Mouse (Mus musculus): Measurements from ENCODE around the gene Eps8. TPM values are rescaled to one million over a fixed set of nuclear protein-coding genes. Genes with fewer than 3 reads are reported as not detected.

Gene Eps8
- total RNA-seq, 2 experiments from 2014 or later: 19.7 to 20.6 TPM

DNA sequence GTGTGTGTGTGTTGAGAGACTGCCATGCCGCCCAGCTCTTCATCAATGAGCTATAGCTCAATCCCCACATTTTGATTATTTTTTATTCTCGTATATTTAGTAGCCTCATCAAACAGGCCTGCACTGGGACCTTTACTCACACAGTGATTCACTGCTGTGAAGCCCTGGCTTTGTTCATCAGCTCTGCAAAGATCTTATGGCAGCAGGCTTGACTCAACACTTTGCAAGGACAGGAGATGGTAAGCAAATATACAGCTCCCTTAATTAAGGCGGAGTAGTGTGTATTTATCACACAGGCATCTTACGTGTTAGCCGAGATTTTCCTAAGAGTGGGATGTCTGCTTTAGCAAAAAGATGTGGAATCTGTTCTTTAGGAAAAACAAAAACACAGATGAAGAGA, 74.2 kb downstream of the Eps8 start:
- intact Hi-C loops (cut with DNase I): no loop called here
- DNase-seq: no peak

DNA sequence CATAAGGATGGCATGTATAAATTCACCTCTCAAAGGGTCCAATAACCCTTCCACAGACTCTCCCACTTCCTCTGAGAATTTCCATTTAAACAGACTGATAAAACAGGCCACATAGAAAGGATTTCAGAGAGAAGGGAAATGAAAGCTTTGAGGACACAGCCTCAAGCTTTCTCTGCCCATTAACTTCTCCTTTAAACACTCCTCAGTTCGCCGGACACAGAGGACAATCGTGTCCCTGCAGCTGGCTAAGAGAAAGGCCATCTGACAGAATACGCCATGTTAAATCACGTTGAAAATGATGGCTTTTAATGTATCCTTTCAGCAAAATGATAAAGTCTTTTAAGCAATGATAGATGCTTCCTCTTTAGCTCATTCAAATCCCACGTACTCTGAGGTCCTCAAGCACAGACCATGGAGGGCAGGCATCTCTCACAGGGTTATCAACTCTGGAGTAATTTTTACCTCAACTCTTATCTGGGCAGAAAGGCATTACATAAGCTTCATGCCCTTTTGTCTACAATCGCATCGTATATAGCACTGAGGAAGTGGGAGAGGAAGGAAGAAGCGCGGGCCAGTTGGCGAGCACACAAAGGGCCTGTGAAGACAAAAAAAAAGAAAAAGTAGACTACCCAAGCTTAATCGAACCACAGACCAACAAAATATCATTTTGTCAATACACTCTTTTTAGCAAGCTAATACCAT, 77.9 kb downstream of the Eps8 start:
- intact Hi-C loops (cut with DNase I): no loop called here

DNA sequence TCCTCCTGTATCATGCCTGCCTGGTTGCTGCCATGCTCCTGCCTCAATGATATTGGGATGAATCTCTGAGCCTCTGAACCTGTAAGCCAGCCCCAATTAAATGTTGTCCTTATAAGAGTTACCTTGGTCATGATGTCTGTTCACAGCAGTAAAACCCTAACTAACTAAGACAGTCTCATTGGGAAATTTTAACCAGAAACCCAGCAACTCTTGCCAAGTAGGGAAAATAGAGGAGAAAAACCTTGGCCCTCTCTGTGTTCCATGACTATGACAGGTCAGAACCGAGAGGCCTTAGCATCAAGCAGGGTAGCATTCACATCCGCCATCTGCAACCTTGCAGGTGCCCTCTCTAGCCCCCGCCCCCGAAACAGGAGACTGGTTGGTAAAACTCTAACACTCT, 78.6 kb downstream of the Eps8 start:
- intact Hi-C loops (cut with DNase I): no loop called here
- DNase-seq: no peak

More for the DNA sequence above, 77.9 kb downstream of the Eps8 start:
- no peak for DNase-seq

DNA sequence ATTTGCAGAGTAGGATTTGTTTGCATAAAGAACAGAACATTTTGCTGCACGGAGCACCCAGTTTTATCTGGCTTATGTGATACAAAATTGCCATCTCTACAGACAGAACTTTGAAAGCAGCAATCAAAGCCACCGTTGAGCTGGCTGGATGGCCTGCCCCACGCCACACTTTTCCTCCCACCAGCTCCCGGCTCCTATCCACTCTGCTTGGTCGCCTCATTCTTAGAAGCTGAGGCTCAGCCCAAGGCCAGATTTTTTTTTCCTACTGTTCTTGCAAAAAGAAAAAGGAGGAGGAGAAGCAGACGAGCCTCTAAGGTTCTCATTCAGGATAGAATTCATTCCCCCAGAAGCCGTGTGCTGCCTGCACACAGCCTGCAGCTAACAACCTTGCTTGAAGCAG, 80.8 kb downstream of the Eps8 start:
- intact Hi-C loops (cut with DNase I): loop anchor here (5.0 kb wide), 1 partner anchor 73 kb away; no protein-coding TSS in a partner anchor
- no peak for DNase-seq

DNA sequence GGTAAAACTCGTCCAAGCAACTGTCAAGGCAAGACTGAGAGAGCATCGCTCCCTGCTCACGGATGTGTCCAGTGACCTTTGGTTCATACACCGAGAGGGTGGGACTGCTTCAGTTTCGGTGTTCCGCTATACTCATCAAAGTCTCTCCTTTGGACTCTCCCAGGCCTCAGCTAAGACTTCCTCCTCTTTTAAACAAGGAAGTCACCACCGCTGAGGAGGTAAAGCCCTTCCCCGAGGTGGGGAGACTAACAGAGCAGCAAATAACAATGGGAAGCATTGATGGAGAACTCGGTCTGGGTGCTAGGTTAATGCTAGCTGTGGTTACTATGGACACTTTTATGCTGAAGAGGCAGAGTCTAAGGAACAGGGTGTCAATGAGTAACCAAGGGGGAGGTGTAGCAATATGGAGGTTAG, 84.0 kb downstream of the Eps8 start:
- DNase-seq: no peak
- intact Hi-C loops (cut with DNase I): loop anchor here (5.0 kb wide), 1 partner anchor 77 kb away; no protein-coding TSS in a partner anchor

DNA sequence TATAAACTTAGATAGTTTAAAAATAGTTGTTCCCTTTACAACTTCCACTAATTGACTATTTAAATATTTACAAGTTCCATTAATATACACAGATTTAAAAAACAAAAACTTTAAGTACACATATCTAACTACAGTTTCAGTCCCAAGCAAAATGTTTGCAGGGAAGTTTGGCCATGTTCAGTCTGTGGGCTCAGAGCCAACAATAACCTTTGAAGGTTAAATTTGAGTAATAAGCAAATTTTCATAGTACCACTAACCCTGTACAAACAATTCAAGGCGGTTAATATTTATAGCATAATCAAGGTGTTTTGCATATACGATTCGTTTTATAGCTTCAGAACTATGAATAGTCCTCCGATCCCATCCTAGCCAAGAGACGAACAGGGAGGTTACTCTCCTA, 84.7 kb downstream of the Eps8 start:
- intact Hi-C loops (cut with DNase I): loop anchor here (5.0 kb wide), 1 partner anchor 77 kb away; no protein-coding TSS in a partner anchor
- DNase-seq: no peak

DNA sequence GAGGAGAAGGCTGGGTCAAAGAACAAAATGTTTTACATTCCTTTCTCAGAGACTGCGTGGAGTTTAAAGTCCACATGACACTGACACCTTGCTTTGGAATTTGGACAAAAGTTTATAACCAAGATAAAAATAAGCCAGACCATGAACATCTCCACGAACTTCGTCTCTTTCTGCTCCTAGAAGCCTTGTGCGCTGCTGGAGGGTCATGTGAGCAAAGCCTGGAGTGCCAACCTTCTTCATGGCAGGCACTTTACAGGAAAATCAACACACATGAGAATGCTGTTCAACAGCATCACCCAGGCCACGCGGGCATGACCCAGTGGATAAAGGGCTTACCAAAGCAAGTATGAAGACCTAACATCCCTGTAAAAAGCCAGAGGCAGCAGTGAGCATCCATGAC, 85.6 kb downstream of the Eps8 start:
- intact Hi-C loops (cut with DNase I): no loop called here
- no peak for DNase-seq

DNA sequence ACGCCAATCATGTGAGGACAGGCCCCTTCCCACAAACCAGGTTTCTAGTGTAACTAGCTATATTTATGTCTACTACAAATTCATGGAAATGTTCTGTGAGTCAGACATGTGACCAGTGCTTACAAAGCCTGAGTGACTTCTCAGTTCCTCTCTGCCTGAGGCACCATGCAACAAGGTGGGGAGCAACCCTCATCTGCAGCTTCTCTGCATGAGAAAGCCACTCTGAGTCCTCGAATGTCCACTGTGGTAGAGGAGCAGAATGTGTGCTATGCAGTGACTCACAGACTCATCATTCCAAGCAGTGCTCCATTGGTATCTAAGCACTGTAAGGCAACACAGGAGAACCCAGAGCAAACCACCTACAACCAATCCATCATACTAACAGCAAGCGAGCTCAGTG, 88.8 kb downstream of the Eps8 start:
- intact Hi-C loops (cut with DNase I): no loop called here
- DNase-seq: no peak

DNA sequence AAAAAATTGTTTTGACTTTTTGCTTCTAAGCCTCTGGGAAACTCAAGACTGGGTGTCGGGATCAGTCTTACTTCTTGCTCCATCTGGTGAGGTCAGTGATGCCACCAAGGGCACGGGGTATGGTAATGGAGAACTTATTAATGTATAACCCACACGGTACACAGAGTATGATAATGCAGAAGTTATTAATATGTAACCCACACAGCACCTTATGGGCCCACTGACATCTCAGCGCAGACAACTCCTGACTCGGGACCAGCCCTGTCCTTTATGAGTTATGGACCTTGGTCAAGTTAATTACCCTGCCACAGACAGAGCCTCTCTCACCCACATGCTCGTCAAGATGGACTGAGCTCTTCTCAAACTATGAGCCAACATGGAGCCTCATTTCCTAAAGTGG, 89.2 kb downstream of the Eps8 start:
- DNase-seq: no peak

DNA sequence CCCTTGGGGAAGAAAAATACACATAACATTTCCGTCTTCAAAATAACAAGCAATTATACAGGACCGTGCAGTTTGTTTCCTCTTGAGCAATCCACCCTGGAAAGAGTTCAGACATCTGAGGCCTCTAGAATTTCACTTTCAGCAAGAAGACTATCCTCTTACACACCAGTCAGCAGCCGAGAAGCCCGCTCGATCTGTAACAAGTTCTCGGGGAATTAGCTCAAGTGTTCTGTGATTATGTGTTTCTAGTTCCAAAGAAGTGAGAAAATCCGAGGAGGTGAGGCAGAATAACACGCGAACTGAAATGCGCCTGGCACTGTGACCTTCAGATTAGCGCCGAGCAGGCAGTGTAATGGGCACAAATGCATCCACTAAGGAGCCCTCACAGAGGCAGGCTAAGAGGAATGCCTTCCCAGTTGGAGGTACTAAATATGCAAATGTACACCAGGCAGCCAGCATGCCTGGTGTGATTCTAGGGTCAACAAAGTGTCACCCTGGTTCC, 94.3 kb downstream of the Eps8 start:
- peak; percentile 33 to 45 for DNase-seq
- intact Hi-C loops (cut with DNase I): no loop called here

More for the DNA sequence above, 89.2 kb downstream of the Eps8 start:
- intact Hi-C loops (cut with DNase I): no loop called here

DNA sequence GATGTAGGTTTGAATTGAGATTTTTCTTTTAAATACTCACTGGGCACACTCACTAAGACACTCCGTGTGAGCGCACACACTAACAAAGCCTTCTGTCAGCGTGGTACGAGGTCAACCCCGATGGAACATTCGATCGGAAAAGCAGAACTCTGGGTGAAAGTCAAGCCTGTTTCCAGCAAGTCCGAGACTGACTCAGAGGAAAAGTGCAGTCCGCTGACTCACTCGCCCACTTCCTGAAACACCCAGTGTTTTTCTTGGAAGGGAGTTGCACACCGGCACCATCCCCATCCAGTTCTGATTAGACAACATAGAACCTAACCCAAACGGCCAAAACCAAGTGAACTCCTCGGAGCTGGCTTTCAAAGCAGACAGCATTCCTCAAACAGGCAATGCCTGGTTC, 95.8 kb downstream of the Eps8 start:
- peak; percentile 64 to 67 for DNase-seq
- intact Hi-C loops (cut with DNase I): loop anchor here (5.0 to 10.0 kb wide), 3 partner anchors 88 to 156 kb away; no protein-coding TSS in a partner anchor

DNA sequence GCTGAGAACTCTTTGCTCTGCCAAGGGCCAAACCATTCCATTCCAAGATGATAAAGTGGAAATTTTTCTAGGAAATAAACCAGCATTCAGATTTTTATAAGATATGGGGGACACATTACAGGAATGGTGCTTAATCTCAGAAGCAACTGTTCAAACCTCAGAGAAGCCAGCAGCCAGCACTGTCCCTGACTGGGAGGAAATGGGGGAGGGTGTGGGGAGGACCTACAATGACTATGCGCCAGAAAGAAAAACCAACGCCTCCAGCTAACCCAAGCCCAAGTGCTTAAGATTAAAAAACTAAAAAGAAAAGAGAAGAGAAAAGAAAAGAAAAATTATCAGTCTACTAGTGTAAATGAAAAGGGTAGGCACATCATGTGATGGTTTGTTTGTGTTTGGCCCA, 97.0 kb downstream of the Eps8 start:
- intact Hi-C loops (cut with DNase I): loop anchor here (5.0 to 10.0 kb wide), 3 partner anchors 90 to 157 kb away; no protein-coding TSS in a partner anchor

DNA sequence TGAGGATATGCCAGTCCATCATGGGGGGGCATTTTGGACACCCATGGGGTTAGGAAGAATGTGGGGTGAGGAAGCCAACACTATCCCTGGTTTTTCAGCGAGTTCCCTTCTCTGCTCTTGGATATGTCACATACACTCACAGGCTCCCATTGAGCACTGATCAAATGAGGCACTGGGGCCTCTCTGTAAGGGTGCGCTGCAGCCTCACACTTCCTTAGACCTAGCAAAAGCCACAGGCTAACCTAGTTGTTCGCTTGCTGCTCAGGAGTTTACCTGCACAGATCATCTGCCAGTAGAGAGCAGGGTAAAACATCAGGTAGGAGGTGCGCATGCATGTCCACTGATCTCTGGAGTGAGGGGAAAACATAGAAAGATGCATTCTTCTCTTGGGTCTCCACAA, 97.5 kb downstream of the Eps8 start:
- intact Hi-C loops (cut with DNase I): loop anchor here (5.0 to 10.0 kb wide), 3 partner anchors 90 to 158 kb away; no protein-coding TSS in a partner anchor
- DNase-seq: no peak

More for the DNA sequence above, 97.0 kb downstream of the Eps8 start:
- peak; percentile 39 to 41 for DNase-seq

DNA sequence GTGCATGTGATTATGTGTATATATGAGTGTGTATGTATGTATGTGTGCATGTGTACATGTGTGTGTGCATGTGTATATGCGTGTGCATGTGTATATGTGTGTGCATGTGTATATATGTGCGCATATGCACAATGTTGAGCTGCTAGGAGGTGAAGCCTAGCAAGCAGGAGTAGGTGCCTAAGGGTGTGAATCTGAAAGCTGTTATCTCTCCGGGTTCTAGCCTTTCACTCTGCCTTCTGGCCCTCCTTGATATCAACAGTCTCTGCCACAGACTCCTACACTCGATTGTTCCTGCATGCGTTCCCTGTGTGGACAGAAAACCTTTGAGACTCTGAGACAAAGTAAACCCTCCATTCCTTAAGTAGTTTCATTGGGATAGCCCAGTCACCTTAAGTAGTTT, 98.0 kb downstream of the Eps8 start:
- intact Hi-C loops (cut with DNase I): loop anchor here (5.0 to 10.0 kb wide), 3 partner anchors 91 to 158 kb away; no protein-coding TSS in a partner anchor
- no peak for DNase-seq

DNA sequence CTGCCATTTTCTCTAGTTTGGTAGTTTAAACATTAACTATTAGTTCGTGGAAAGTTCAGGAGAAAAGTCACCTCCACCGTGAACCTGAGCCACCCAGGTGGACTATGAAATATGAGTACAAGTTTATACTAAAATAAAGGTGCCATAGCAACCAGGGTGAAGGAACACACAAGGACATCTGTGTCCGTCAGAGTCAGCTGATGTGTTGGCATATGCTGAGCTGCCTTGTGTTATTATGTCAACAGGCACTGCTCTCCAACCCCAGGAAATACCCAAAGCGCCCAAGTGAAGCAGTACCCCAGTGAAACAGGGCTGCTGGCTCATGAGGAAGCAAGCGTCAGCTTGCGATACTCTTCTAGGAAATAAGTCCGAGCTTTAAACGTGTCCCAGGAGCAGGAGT, 104.5 kb downstream of the Eps8 start:
- intact Hi-C loops (cut with DNase I): loop anchor here (10.0 kb wide), 1 partner anchor 165 kb away; no protein-coding TSS in a partner anchor
- DNase-seq: no peak

DNA sequence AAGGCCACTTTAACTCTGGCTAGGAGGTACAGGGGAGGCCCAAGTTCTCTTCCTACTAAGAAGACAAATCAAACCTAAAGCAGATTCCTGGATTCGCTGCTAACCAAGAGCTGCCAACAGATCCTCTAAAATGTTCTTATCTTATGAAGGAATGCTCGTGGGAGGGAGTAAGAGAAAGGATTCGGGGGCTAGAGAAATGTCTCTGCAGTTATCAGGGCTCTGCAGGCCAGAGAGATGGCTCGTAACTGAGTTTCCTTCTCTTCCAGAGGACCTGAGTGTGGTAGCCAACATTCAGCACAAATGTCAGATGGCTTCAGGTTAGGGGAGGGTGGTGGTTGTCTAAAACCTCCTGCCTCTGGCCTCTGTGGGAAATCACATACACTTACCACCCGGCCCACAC, 106.1 kb downstream of the Eps8 start:
- no peak for DNase-seq
- intact Hi-C loops (cut with DNase I): no loop called here

DNA sequence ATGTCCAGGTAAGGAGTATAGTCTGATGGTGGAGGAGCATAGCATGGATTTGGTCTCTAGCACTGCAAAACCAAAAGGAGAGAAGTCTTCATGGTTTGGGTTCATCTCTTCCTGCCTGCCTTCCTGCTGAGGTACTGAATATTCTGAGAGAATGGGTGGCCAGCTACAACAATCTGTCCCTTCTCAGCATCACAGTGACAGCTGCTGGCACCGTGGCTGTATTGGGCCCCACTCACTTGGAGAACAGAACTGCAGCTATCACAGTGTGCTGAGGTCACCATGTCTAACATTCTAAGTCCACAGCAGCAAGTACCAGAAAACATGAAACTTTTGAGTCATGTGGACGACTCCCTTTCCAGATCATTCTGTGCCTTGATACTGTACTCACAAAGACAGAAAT, 107.1 kb downstream of the Eps8 start:
- intact Hi-C loops (cut with DNase I): no loop called here
- DNase-seq: peak; percentile 32 to 44

DNA sequence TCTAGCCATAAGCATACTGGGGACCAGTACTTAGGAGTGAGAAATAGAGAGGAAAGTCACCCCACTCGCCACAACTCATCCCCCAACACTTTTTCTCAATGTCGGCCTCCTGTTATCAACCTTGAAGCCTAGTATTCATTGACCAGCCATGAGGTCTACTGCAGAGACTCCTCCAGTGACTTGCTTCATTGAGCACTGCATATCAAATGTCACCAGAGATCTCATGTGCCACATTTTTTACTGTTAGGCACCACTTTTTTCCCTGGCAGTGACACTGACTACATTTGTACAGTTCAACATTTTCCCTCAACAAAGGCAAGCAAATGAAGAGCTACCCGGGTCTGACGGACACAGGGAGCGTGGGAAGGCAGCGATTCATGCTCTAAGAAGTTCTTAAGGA, 108.6 kb downstream of the Eps8 start:
- intact Hi-C loops (cut with DNase I): no loop called here
- no peak for DNase-seq

DNA sequence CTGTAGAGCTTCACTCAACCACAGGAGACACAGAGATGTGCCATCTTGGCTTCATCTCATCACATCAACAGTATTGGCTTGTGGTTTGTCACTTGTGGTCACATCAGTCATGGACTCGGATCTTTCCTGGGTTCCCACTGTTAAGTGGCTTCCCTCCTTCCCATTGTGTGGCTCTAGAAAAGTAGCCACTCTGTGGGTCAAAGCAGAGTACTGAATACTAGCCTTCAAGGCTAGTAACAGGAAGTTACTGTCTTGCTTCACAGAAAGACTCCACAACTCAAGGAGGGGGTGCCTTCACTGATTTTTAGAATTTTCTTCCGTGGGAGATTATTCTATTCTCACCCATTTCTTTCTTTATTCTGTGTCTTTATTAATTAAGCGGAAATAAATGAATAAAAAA, 109.3 kb downstream of the Eps8 start:
- intact Hi-C loops (cut with DNase I): no loop called here
- no peak for DNase-seq

DNA sequence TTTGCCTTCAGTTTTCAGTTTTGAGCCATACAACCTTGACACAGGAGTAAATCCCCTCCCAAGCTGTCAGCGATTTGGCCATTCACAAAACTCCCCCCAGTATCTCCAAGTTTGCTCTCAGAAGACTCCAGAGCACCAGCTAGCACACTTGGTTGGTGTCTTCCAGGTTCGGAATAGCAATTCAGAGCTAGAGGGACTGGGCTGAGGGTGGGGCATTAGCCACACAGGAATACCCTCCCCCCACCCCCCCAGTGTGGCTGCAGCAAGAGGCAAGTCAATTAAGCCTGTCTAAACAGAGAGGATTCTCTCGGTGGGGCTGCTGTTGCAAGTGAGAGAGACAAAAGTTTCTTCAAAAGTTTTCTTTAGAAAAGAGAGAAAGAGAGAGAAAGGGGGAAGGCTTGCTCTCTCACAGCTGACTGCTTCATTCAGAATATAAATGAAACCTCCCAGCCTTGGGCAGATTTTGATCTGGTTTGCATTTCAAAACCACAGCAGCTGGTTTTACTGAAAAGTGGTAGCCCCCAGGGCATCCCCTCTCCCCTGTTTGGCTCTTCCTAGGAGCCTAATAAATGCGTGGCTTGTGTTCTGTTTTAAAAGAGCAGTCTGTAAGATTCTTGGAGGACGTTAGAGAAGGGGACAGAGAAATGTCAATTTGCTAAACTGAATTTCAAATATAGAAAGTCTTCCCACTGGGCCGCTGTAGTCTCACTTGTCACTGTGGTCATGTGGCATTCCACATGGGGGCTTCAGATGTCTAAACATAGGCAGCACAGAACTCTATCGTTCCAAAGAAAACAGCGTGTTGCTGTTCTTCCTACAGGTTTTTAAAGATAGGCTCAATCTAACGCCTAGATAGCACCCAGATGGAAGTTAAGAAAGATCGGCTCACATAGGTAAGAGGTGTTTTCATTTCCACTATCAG, 112.2 kb downstream of the Eps8 start:
- DNase-seq: no peak
- intact Hi-C loops (cut with DNase I): no loop called here
